Mouse (Mus musculus): ENCODE results near the gene Pygo1. TPM values are rescaled to one million over a fixed set of nuclear protein-coding genes. Genes with fewer than 3 reads are reported as not detected.
A peak's percentile ranks its signal among the peaks of the same experiment; 100 is the strongest.

Pygo1 gene
- polyA plus RNA-seq, 1 experiment from 2014 or later = 11.4 TPM

- no peak overlapping the region for H3K4me3 ChIP-seq
- H3K27ac ChIP-seq (replicated peaks) = no peak overlapping the region
- H3K27me3 ChIP-seq = no peaks in the 10 kb centered on the region
- 95% methylated on average over 6 of the region's 6 CpGs for WGBS
- H3K9me3 ChIP-seq = 0 out of 2 replicates have a peak, but pooled peaks cover 3% of the 10 kb centered on the region
- H3K4me1 ChIP-seq = no peaks in the 10 kb centered on the region
- ATAC-seq (ENCODE audit: low FRiP score, low read depth) = no peak
- H3K36me3 ChIP-seq = peaks cover 32% of the 10 kb centered on the region
- H3K9ac ChIP-seq (replicated peaks) = no peak overlapping the region
- H3K4me2 ChIP-seq (replicated peaks) = no peak overlapping the region
These were observed 30.6 kb upstream of the Pygo1 start for GRCm38 (mm10) chr9:72894796-72895352.

GRCm38 (mm10) chr9:72902057-72902456, 23.4 kb upstream of the Pygo1 start:
- H3K27me3 ChIP-seq = no peaks in the 10 kb centered on the region
- 0 out of 2 replicates have a peak, but pooled peaks cover 7% of the 10 kb centered on the region for H3K36me3 ChIP-seq
- no peak overlapping the region for H3K4me2 ChIP-seq (replicated peaks)
- H3K4me1 ChIP-seq = no peaks in the 10 kb centered on the region
- no peak overlapping the region for H3K9ac ChIP-seq (replicated peaks)
- H3K4me3 ChIP-seq = no peak overlapping the region
- WGBS = 91% methylated on average over 8 of the region's 8 CpGs
- ATAC-seq (ENCODE audit: low FRiP score, low read depth) = no peak
- H3K27ac ChIP-seq (replicated peaks) = no peak overlapping the region
- no peaks in the 10 kb centered on the region for H3K9me3 ChIP-seq

GRCm38 (mm10) chr9:72902611-72903010, 22.8 kb upstream of the Pygo1 start:
- 92% methylated on average over 5 of the region's 5 CpGs for WGBS
- Histone ChIP-seq H3K4me2 (replicated peaks) (no peak overlapping the region), H3K4me1 (no peaks in the 10 kb centered on the region), H3K9me3 (no peaks in the 10 kb centered on the region), H3K4me3 (no peak overlapping the region), H3K36me3 (peaks cover 9% of the 10 kb centered on the region; the same call in 1 of the 2 replicates), H3K9ac (replicated peaks) (no peak overlapping the region), H3K27me3 (no peaks in the 10 kb centered on the region), H3K27ac (replicated peaks) (no peak overlapping the region)
- ATAC-seq (ENCODE audit: low FRiP score, low read depth) = no peak

GRCm38 (mm10) chr9:72906693-72907103, 18.7 kb upstream of the Pygo1 start:
- H3K27me3 ChIP-seq = no peaks in the 10 kb centered on the region
- no peaks in the 10 kb centered on the region for H3K4me1 ChIP-seq
- H3K9ac ChIP-seq (replicated peaks) = no peak overlapping the region
- ATAC-seq (ENCODE audit: low FRiP score, low read depth) = no peak
- no peak overlapping the region for H3K27ac ChIP-seq (replicated peaks)
- no peaks in the 10 kb centered on the region for H3K9me3 ChIP-seq
- H3K36me3 ChIP-seq = peaks cover 13% of the 10 kb centered on the region
- no peak overlapping the region for H3K4me3 ChIP-seq
- H3K4me2 ChIP-seq (replicated peaks) = no peak overlapping the region
- 85% methylated on average over 6 of the region's 6 CpGs for WGBS

- Histone ChIP-seq H3K4me2 (replicated peaks) (no peak overlapping the region), H3K36me3 (peaks cover 11% of the 10 kb centered on the region), H3K27me3 (no peaks in the 10 kb centered on the region), H3K27ac (replicated peaks) (no peak overlapping the region), H3K4me1 (no peaks in the 10 kb centered on the region), H3K4me3 (no peak overlapping the region), H3K9ac (replicated peaks) (no peak overlapping the region), H3K9me3 (no peaks in the 10 kb centered on the region)
- WGBS = 86% methylated on average over 2 of the region's 2 CpGs
- no peak for ATAC-seq (ENCODE audit: low FRiP score, low read depth)
These were observed 14.1 kb upstream of the Pygo1 start for GRCm38 (mm10) chr9:72911381-72911780.

- no peak overlapping the region for H3K27ac ChIP-seq (replicated peaks)
- H3K27me3 ChIP-seq = no peaks in the 10 kb centered on the region
- H3K9me3 ChIP-seq = no peaks in the 10 kb centered on the region
- no peak for ATAC-seq (ENCODE audit: low FRiP score, low read depth)
- no peak overlapping the region for H3K9ac ChIP-seq (replicated peaks)
- 84% methylated on average over 6 of the region's 6 CpGs for WGBS
- H3K4me3 ChIP-seq = no peak overlapping the region
- peaks cover 6% of the 10 kb centered on the region for H3K36me3 ChIP-seq
- H3K4me1 ChIP-seq = no peaks in the 10 kb centered on the region
- no peak overlapping the region for H3K4me2 ChIP-seq (replicated peaks)
These were observed 11.9 kb upstream of the Pygo1 start for GRCm38 (mm10) chr9:72913551-72913950.

GRCm38 (mm10) chr9:72915728-72916127, 9.7 kb upstream of the Pygo1 start:
- WGBS = 87% methylated on average over 7 of the region's 7 CpGs
- no peak overlapping the region for H3K4me3 ChIP-seq
- H3K27ac ChIP-seq (replicated peaks) = no peak overlapping the region
- no peaks in the 10 kb centered on the region for H3K4me1 ChIP-seq
- ATAC-seq (ENCODE audit: low FRiP score, low read depth) = no peak
- H3K36me3 ChIP-seq = peaks cover 6% of the 10 kb centered on the region
- no peaks in the 10 kb centered on the region for H3K9me3 ChIP-seq
- H3K9ac ChIP-seq (replicated peaks) = no peak overlapping the region
- no peak overlapping the region for H3K4me2 ChIP-seq (replicated peaks)
- no peaks in the 10 kb centered on the region for H3K27me3 ChIP-seq

GRCm38 (mm10) chr9:72923068-72923467, 2.4 kb upstream of the Pygo1 start:
- no peaks in the 10 kb centered on the region for H3K9me3 ChIP-seq
- no peak overlapping the region for H3K27ac ChIP-seq (replicated peaks)
- H3K27me3 ChIP-seq = peaks cover 17% of the 10 kb centered on the region
- H3K9ac ChIP-seq (replicated peaks) = no peak overlapping the region
- H3K4me3 ChIP-seq = no peak overlapping the region
- 71% methylated on average over 3 of the region's 3 CpGs for WGBS
- H3K4me2 ChIP-seq (replicated peaks) = no peak overlapping the region
- no peak for ATAC-seq (ENCODE audit: low FRiP score, low read depth)
- H3K4me1 ChIP-seq = peaks cover 25% of the 10 kb centered on the region
- H3K36me3 ChIP-seq = no peaks in the 10 kb centered on the region

GRCm38 (mm10) chr9:72925935-72926258, 452 bp downstream of the Pygo1 start:
- 2% methylated on average over 20 of the region's 20 CpGs for WGBS
- Histone ChIP-seq H3K4me1 (peaks cover 27% of the 10 kb centered on the region), H3K27me3 (peaks cover 17% of the 10 kb centered on the region), H3K9me3 (no peaks in the 10 kb centered on the region), H3K36me3 (0 out of 2 replicates have a peak, but pooled peaks cover 3% of the 10 kb centered on the region), H3K4me3 (peak overlapping the region; percentile 90), H3K9ac (replicated peaks) (peak overlapping the region; percentile 91), H3K4me2 (replicated peaks) (peak overlapping the region; percentile 95), H3K27ac (replicated peaks) (peak overlapping the region; percentile 82)
- ATAC-seq (ENCODE audit: low FRiP score, low read depth) = peak; percentile 67

GRCm38 (mm10) chr9:72931166-72931790, 5.8 kb downstream of the Pygo1 start:
- Histone ChIP-seq H3K9ac (replicated peaks) (no peak overlapping the region), H3K27me3 (no peaks in the 10 kb centered on the region; the same call in 1 of the 2 replicates), H3K9me3 (0 out of 2 replicates have a peak, but pooled peaks cover 3% of the 10 kb centered on the region), H3K36me3 (peaks cover 13% of the 10 kb centered on the region; the same call in 1 of the 2 replicates), H3K4me1 (peaks cover 20% of the 10 kb centered on the region), H3K27ac (replicated peaks) (no peak overlapping the region), H3K4me3 (no peak overlapping the region), H3K4me2 (replicated peaks) (no peak overlapping the region)
- no peak for ATAC-seq (ENCODE audit: low FRiP score, low read depth)
- WGBS = 86% methylated on average over 13 of the region's 13 CpGs

- H3K4me3 ChIP-seq = no peak overlapping the region
- H3K36me3 ChIP-seq = peaks cover 9% of the 10 kb centered on the region; the same call in 1 of the 2 replicates
- H3K27ac ChIP-seq (replicated peaks) = no peak overlapping the region
- H3K27me3 ChIP-seq = no peaks in the 10 kb centered on the region
- H3K4me2 ChIP-seq (replicated peaks) = no peak overlapping the region
- no peak overlapping the region for H3K9ac ChIP-seq (replicated peaks)
- no peaks in the 10 kb centered on the region for H3K4me1 ChIP-seq
- 86% methylated on average over 4 of the region's 4 CpGs for WGBS
- 0 out of 2 replicates have a peak, but pooled peaks cover 3% of the 10 kb centered on the region for H3K9me3 ChIP-seq
- no peak for ATAC-seq (ENCODE audit: low FRiP score, low read depth)
These were observed 9.9 kb downstream of the Pygo1 start for GRCm38 (mm10) chr9:72935309-72935708.

- H3K4me1 ChIP-seq = no peaks in the 10 kb centered on the region
- no peak overlapping the region for H3K9ac ChIP-seq (replicated peaks)
- 74% methylated on average over 2 of the region's 2 CpGs for WGBS
- peaks cover 9% of the 10 kb centered on the region; the same call in 1 of the 2 replicates for H3K36me3 ChIP-seq
- no peak overlapping the region for H3K4me2 ChIP-seq (replicated peaks)
- no peak overlapping the region for H3K27ac ChIP-seq (replicated peaks)
- H3K4me3 ChIP-seq = no peak overlapping the region
- 0 out of 2 replicates have a peak, but pooled peaks cover 3% of the 10 kb centered on the region for H3K9me3 ChIP-seq
- no peak for ATAC-seq (ENCODE audit: low FRiP score, low read depth)
- H3K27me3 ChIP-seq = no peaks in the 10 kb centered on the region
These were observed 10.9 kb downstream of the Pygo1 start for GRCm38 (mm10) chr9:72936301-72936700.

All from midbrain, embryonic 12.5 days (tissue).